Mouse (Mus musculus) megakaryocyte-erythroid progenitor cell, adult 5-6 weeks (primary cell): ENCODE data around the gene Fbxw10. TPM values are rescaled to one million over a fixed set of nuclear protein-coding genes. Genes with fewer than 3 reads are reported as not detected.
A peak's percentile ranks its signal among the peaks of the same experiment; 100 is the strongest.

ENCODE experiments used
- ATAC-seq: replicated peaks from 2 replicates; pipeline ENCODE4 v1.8.0; 2016; ENCODE audit warnings: mild to moderate bottlenecking, inconsistent platforms; ENCODE audit not compliant: severe bottlenecking, poor library complexity, low FRiP score, low TSS enrichment
- total RNA-seq, 2 experiments: library from RNA; stranded (forward) in 1 of 2; stranded (reverse) in 1 of 2; fragments of 200-1000, 215-1000 nt in 1 of 2; fragments of >200 nt in 1 of 2; fragmentation: Nextera tagmentation in 1 of 2; gene quantifications; 2 replicates each; pipeline ENCODE4 v1.2.3; 2014 to 2017

Gene Fbxw10
- total RNA-seq, 2 experiments from 2014 or later = 2.3 to 2.4 TPM

DNA sequence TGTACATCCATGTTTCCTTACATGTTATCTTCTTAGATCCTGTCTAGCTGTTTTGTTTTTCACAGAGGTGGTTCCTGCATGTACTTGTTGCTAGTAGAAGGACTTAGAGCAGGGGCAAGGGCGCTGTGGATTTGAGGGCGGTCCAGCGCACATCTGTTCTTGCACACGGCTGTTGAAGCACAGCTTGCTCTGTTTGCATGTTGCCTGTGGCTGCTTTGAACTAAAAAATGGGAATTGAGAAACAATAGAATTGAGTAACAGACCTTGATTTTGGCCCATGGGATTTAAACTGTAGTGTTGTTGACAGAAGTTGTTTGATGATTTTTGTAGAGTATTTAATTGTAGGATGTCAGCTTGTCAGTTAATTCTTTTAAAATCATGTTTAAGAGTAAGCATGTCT is 43.9 kb downstream of the Fbxw10 start:
- no peak for ATAC-seq

- ATAC-seq = peak; percentile 66
These were observed 44.9 kb downstream of the Fbxw10 start for GRCm38 (mm10) chr11:62891763-62892162.

GRCm38 (mm10) chr11:62901699-62902323 is 54.9 kb downstream of the Fbxw10 start:
- ATAC-seq = peak; percentile 91

DNA sequence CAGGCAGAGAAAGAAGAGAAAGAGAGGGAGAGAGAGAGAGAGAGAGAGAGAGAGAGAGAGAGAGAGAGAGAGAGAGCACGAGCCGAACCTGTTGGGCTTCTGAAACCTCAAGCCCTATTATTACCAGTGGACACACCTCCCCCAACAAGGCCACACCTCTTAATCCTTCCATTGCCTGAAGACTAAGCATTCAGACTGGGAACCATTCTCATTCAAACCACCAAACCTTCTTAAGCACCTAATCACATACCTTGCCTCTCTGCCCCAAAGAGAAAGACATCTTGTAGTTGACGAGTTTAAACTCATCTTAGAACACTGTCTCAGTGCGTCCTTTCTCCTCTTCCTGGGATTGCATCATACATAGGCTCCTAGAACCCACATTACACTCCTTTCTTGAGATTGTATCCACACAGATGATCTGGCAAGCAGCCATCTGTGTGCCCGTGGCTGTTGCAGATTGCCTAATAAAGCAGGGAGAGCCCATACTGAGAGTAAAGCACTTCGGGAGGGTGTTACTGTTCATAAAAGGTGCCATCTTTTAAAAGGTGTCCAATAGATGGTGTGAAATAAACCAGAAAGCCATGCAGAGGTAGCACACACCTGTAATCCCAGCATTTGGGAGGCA is 57.1 kb downstream of the Fbxw10 start:
- no peak for ATAC-seq

DNA sequence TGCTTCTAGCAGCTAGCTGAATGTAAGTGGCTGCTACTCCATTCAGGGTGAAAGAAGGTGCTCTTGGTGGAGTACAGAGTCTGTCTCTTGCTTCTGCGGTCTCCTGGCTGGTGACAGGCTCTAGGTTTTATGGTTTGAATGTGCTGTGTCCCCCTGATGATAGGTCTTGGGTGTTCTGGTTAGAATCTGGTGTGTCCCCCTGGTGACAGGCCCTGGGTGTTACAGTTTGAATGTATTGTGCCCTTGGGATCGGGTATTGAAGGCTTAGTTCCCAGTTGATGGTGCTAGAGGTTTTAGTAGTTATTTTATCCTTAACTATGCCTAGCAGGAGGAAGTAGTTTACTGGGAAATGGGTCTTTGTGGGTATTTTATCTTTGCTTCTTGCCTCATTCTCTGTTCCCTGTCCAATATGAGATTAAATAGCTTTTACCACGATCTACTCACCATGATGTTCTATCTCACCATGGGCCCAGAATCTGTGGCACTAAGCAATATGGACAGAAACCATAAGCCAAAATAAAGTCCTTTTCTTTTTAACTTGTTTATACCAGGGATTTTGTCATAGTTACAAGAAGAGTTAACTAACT is 62.9 kb downstream of the Fbxw10 start:
- peak; percentile 83 for ATAC-seq

GRCm38 (mm10) chr11:62911362-62911761 is 64.5 kb downstream of the Fbxw10 start:
- no peak for ATAC-seq

DNA sequence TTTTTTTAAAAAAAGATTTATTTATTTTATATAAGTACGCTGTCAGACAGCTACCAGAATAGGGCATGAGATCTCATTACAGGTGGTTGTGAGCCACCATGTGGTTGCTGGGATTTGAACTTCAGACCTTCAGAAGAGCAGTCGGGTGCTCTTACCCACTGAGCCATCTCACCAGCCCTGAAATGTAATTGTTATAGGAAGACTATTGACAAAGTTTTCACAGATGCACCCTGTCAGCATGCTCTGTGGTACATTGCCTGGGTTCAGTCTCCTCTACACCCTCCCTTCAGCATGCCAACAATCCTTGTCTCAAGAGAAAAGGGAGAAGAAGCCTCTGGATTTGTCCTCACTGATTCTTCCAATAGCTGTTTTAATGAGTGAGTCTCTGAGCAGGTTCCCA is 66.3 kb downstream of the Fbxw10 start:
- no peak for ATAC-seq

DNA sequence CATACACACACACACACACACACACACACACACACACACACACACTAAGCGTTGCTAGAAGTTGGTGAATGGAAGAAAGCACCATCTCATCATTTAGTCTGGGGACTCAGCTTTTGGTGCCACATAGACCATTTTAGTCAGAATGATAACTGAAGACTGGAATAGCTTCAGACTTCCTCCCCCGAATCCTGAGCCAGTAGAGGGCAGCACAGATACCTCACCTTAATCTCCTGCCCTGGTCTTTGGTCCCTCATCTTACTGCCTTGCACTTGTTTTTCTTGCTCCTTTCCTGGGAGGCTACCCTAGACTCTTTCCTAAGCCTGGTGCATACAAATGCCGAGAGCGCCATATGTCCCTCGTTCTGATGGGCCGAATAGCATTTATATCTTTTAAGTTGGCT is 67.7 kb downstream of the Fbxw10 start:
- no peak for ATAC-seq

GRCm38 (mm10) chr11:62915486-62915885 is 68.6 kb downstream of the Fbxw10 start:
- no peak for ATAC-seq

GRCm38 (mm10) chr11:62916765-62917164 is 69.9 kb downstream of the Fbxw10 start:
- no peak for ATAC-seq

GRCm38 (mm10) chr11:62919946-62920742 is 73.3 kb downstream of the Fbxw10 start:
- no peak for ATAC-seq

- no peak for ATAC-seq
These were observed 73.8 kb downstream of the Fbxw10 start for GRCm38 (mm10) chr11:62920743-62921050.

- ATAC-seq = peak; percentile 88
These were observed 74.4 kb downstream of the Fbxw10 start for GRCm38 (mm10) chr11:62921052-62921977.

- no peak for ATAC-seq
These were observed 77.4 kb downstream of the Fbxw10 start for GRCm38 (mm10) chr11:62924091-62924761.

Other genes with a start within 250 kb of the Fbxw10 start
- gene Lrrc75a, start 198.5 kb upstream of the Fbxw10 start, total RNA-seq (2014; fragmentation: Nextera tagmentation) = 2.1 and 3.1 TPM in 2 replicates
- gene Lrrc75a, start 198.5 kb upstream of the Fbxw10 start, total RNA-seq (2017) = 0.99 and 1.8 TPM in 2 replicates
- 16.4 and 29.7 TPM in 2 replicates for gene Mmgt2, start 198.4 kb upstream of the Fbxw10 start, total RNA-seq (2014; fragmentation: Nextera tagmentation)
- 9.1 and 14.8 TPM in 2 replicates for gene Mmgt2, start 198.4 kb upstream of the Fbxw10 start, total RNA-seq (2017)
- gene Zfp287, start 115.2 kb upstream of the Fbxw10 start, total RNA-seq (2014; fragmentation: Nextera tagmentation) = 0.13 and 0.67 TPM in 2 replicates
- gene Zfp287, start 115.2 kb upstream of the Fbxw10 start, total RNA-seq (2017) = 0.88 TPM in 1 of 2 replicates, not detected in the other
- not detected in 2 replicates for gene Gm10428, start 94.0 kb upstream of the Fbxw10 start, total RNA-seq (2014; fragmentation: Nextera tagmentation)
- gene Gm10428, start 94.0 kb upstream of the Fbxw10 start, total RNA-seq (2017) = not detected in 2 replicates
- 1.8 and 2.6 TPM in 2 replicates for gene Zfp286, start 57.6 kb upstream of the Fbxw10 start, total RNA-seq (2014; fragmentation: Nextera tagmentation)
- 0.57 TPM in 1 of 2 replicates, not detected in the other for gene Zfp286, start 57.6 kb upstream of the Fbxw10 start, total RNA-seq (2017)
- 7.5 and 9.7 TPM in 2 replicates for gene Trim16, start 26.8 kb upstream of the Fbxw10 start, total RNA-seq (2014; fragmentation: Nextera tagmentation)
- 5.5 and 8.4 TPM in 2 replicates for gene Trim16, start 26.8 kb upstream of the Fbxw10 start, total RNA-seq (2017)
- 25.3 and 32.2 TPM in 2 replicates for gene Tvp23b, start 32.4 kb downstream of the Fbxw10 start, total RNA-seq (2014; fragmentation: Nextera tagmentation)
- 47.2 and 68.9 TPM in 2 replicates for gene Tvp23b, start 32.4 kb downstream of the Fbxw10 start, total RNA-seq (2017)
- gene Cdrt4, start 104.1 kb downstream of the Fbxw10 start, total RNA-seq (2014; fragmentation: Nextera tagmentation) = not detected in 2 replicates
- gene Cdrt4, start 104.1 kb downstream of the Fbxw10 start, total RNA-seq (2017) = not detected in 2 replicates
- not detected in 2 replicates for gene Tekt3, start 214.6 kb downstream of the Fbxw10 start, total RNA-seq (2014; fragmentation: Nextera tagmentation)
- gene Tekt3, start 214.6 kb downstream of the Fbxw10 start, total RNA-seq (2017) = not detected in 2 replicates